Mouse (Mus musculus) kidney, adult 18-20 months (tissue): ENCODE results near the gene Rpl22.
A peak's percentile ranks its signal among the peaks of the same experiment; 100 is the strongest.

Experiments used
- DNase-seq: peaks from one replicate; pipeline ENCODE4 v3.0.0; 2021

Gene Rpl22

GRCm38 (mm10) chr4:152325574-152326411 is at the start of gene Rpl22:
Gene Rpl22 (plus strand): TSS chr4:152325742.
- DNase-seq, result peak; percentile 91

GRCm38 (mm10) chr4:152276389-152277347 is 48.9 kb upstream of the Rpl22 start:
- DNase-seq, result no peak

GRCm38 (mm10) chr4:152277916-152278315 is 47.6 kb upstream of the Rpl22 start:
- DNase-seq, result no peak

GRCm38 (mm10) chr4:152278986-152279385 is 46.6 kb upstream of the Rpl22 start:
- DNase-seq, result no peak

GRCm38 (mm10) chr4:152281601-152282000 is 43.9 kb upstream of the Rpl22 start:
- DNase-seq, result no peak

- no peak for DNase-seq
These were observed 42.8 kb upstream of the Rpl22 start for GRCm38 (mm10) chr4:152282721-152283120.

GRCm38 (mm10) chr4:152283186-152283950 is 42.2 kb upstream of the Rpl22 start:
- DNase-seq, result peak; percentile 86

GRCm38 (mm10) chr4:152285505-152285904 is 40.0 kb upstream of the Rpl22 start:
- DNase-seq, result peak; percentile 71

- DNase-seq, result no peak
These were observed 39.4 kb upstream of the Rpl22 start for GRCm38 (mm10) chr4:152286183-152286582.

GRCm38 (mm10) chr4:152286887-152287286 is 38.7 kb upstream of the Rpl22 start:
- peak; percentile 69 for DNase-seq

- DNase-seq, result no peak
These were observed 38.0 kb upstream of the Rpl22 start for GRCm38 (mm10) chr4:152287317-152288120.

- DNase-seq, result no peak
These were observed 37.1 kb upstream of the Rpl22 start for GRCm38 (mm10) chr4:152288398-152288945.

GRCm38 (mm10) chr4:152290385-152290784 is 35.2 kb upstream of the Rpl22 start:
- no peak for DNase-seq

GRCm38 (mm10) chr4:152290991-152291390 is 34.6 kb upstream of the Rpl22 start:
- no peak for DNase-seq

- DNase-seq, result no peak
These were observed 34.0 kb upstream of the Rpl22 start, which contains the start of gene Hes3 for GRCm38 (mm10) chr4:152291562-152291961. Gene Hes3 (minus strand): TSS chr4:152291662.

- no peak for DNase-seq
These were observed 33.3 kb upstream of the Rpl22 start for GRCm38 (mm10) chr4:152292102-152292765.

GRCm38 (mm10) chr4:152294188-152294929 is 31.2 kb upstream of the Rpl22 start:
- DNase-seq, result no peak

GRCm38 (mm10) chr4:152295916-152296315 is 29.6 kb upstream of the Rpl22 start:
- DNase-seq, result no peak

GRCm38 (mm10) chr4:152296371-152296770 is 29.2 kb upstream of the Rpl22 start:
- DNase-seq, result no peak
